Mouse (Mus musculus) embryonic fibroblast, embryonic 13.5 days (primary cell): ENCODE measurements at regions not wholly inside any gene's neighbourhood (a gene's known extent, or its start where the extent isn't known, plus 50 kb on each side); places are given as distances from the start of the nearest gene placed in this dataset.
"Not testable (repeated sequence)": the region's sequence is repeated elsewhere in the genome, so short reads cannot be mapped to it uniquely, and the experiment has no call there.

ENCODE experiments used
- CTCF ChIP-seq: IDR thresholded peaks from 2 replicates; pipeline ENCODE4 v1.5.1; 2011; ENCODE audit warnings: mild to moderate bottlenecking, control low read depth, low read length, moderate library complexity, borderline replicate concordance; ENCODE audit not compliant: insufficient read depth
- POLR2A ChIP-seq: IDR thresholded peaks from 2 replicates; pipeline ENCODE4 v1.6.1; 2011; ENCODE audit warnings: low read depth, mild to moderate bottlenecking, control low read depth, low read length, moderate library complexity

DNA sequence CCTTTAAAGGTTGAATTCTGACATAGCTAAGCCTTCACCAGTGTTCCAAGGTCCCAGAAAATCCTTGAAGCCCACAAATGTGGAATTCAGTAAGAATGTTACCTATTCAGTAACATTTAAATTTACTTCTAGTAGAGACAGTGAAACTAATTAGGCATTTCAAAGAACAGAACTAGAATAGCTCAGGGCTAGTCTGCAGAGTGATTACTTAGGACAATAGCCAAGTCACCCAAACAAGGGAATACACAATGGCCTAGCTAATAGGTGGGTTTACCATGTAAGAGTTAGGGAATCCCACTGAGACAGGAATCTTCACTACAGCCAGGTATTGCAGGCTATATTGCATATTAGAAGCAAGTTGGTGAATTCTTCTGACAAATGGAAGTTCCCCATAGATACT lies 561.6 kb upstream of the Igfbp3 start:
- TF ChIP-seq CTCF, POLR2A: not testable (repeated sequence)
